8 mouse cellular contexts compared by ENCODE assay signal in genomic region chr12:98577861-98578360, GRCm38 (mm10). TPM values are rescaled to one million over a fixed set of nuclear protein-coding genes. Genes with fewer than 3 reads are reported as not detected.
DNase-seq lines count a peak whose midpoint lies in the region; ATAC-seq and TF ChIP-seq lines count a peak whose summit lies in the region.

Gene Kcnk10 (minus strand): TSS chr12:98578310.

- ATAC-seq in erythroblast, adult 5-6 weeks (replicated peaks; ENCODE audit: low FRiP score, poor library complexity, severe bottlenecking): no peak

- TF ChIP-seq CTCF in brain, embryonic 14.5 days (IDR thresholded peaks at IDR 0.05; ENCODE audit: borderline replicate concordance, extremely low read depth, insufficient read depth, insufficient read length): no peak

- peak; percentile 44; the same call in 1 of the 2 replicates for TF ChIP-seq POLR2A in brain, embryonic 14.5 days (IDR thresholded peaks at IDR 0.05; ENCODE audit: borderline replicate concordance, extremely low read depth, insufficient read depth, insufficient read length, poor library complexity, severe bottlenecking)

- peak; percentile 6 for DNase-seq in lung, postnatal 25 days (ENCODE audit: low spot score)
- no peak for DNase-seq in lung, postnatal 10 days
- peak; percentile 80 for DNase-seq in brain, embryonic 14.5 days (ENCODE audit: low read depth)
- DNase-seq in fibroblast of lung, adult 2 months (ENCODE audit: low read depth): peak; percentile 52
- DNase-seq in layer of hippocampus, postnatal 14 days (ENCODE audit: low spot score in 2 of 2): no peak
- DNase-seq in natural killer cell, adult 2 months (ENCODE audit: low spot score in 2 of 2): peak; percentile 80 to 85
- DNase-seq in kidney, postnatal 10 days: no peak

RNA-seq across cellular contexts. Expression of gene Kcnk10, which starts in this region (rescaled TPM):
- polyA plus RNA-seq in brain, embryonic 14.5 days (2012; rRNA removed): 15.1 and 20.9 TPM in 2 replicates
- total RNA-seq in layer of hippocampus, postnatal 14 days (2021): 10 to 100 TPM; 27.8 to 28.5 TPM
- total RNA-seq in erythroblast, adult 5-6 weeks (2015; ENCODE audit: low replicate concordance): not detected in 2 replicates
- total RNA-seq in erythroblast, adult 5-6 weeks (2017; ENCODE audit: low replicate concordance): 0.26 TPM in 1 of 2 replicates, not detected in the other

Comparison
In these comparisons a context has a peak if more than half of its experiments do, and no peak if none do; other contexts are left out.
1. RNA of gene Kcnk10 (total RNA-seq): 27.8 to 28.5 TPM in layer of hippocampus, postnatal 14 days; 0.26 TPM in erythroblast, adult 5-6 weeks; every median in the first group is over 10 times any median in the second.
2. DNase-seq: peak in lung, postnatal 25 days (single experiment), brain, embryonic 14.5 days (single experiment), fibroblast of lung, adult 2 months (single experiment) and natural killer cell, adult 2 months (2 of 2); none in lung, postnatal 10 days (single experiment), layer of hippocampus, postnatal 14 days (0 of 2) and kidney, postnatal 10 days (single experiment).